Mouse (Mus musculus) fibroblast of lung, adult 2 months (primary cell): ENCODE results near the gene Pcgf1.
A peak's percentile ranks its signal among the peaks of the same experiment; 100 is the strongest.

Experiments used
- DNase-seq: peaks from one replicate; pipeline ENCODE4 v3.0.0-alpha.2; 2011; ENCODE audit warnings: low read depth

Gene Pcgf1

GRCm38 (mm10) chr6:83101688-83102556, 24.3 kb downstream of the Pcgf1 start:
- no peak for DNase-seq

DNA sequence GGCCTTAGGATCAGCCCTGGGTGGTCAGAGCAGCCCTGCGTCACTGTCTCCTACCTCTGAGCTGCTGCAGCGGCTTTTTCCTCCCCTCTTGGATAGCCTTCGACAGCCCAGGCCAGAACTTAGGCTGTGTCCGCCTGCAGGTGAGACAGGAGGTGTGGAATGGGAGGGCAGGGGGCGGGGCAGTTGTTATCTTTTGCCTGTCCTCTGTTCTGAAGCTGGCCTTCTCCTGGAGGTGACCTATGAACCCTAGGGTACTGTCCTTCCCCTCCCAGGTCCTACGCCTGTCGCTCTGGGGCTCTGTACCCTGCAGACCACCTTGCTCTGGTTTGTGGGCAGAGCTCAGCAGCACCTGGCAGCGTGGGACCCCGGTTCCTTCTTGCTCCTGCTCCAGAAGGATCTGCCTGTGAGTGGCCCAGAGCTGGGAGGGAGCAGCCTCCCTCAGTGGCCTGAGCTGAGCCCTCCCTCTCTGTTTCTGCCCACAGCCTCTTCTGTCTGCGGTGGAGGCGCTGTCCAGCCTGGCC, 25.5 kb downstream of the Pcgf1 start:
- no peak for DNase-seq

- no peak for DNase-seq
Observed at GRCm38 (mm10) chr6:83104158-83104557, 26.5 kb downstream of the Pcgf1 start.

DNA sequence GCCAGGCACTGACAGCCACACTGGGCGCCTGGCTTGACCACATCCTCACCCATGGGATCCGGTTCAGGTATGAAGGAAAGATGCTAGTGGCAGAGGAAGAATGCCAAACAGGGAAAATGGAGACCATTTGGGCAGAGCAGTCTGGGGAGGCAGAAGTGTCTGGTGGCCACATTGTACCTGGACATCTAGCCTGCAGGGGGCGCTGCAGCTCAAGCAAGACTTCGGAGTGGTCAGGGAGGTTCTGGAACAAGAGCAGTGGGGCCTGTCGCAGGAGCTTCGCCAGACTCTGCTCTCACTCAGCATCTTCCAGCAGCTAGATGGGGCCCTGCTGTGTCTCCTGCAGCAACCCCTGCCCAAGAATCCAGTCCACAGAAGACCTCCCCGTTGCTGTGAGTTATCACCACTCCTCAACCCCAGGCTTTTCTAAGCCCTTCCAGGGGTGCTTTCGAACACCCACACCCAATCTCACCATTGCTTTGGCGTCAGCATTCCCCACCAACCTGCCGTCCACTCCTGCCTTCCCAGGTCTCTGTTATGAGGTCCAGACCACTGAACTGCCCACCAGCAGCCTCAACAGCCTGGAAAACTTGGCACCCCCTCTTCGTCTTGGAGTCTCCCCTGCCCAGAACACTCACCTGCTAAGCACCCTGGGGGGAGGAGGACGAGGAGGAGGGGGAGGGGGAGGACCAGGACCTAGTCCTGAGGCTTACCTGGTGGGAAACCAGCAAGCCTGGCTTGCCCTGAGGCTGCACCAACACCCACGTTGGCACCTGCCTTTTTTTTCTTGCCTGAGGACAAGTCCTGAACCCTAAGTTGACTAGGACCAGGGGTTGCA, 30.1 kb downstream of the Pcgf1 start:
- no peak for DNase-seq

- no peak for DNase-seq
Observed at GRCm38 (mm10) chr6:83108762-83109668, 31.3 kb downstream of the Pcgf1 start, which contains the start of gene Mrpl53. TSS of gene Mrpl53 (plus strand) at chr6:83109040.

DNA sequence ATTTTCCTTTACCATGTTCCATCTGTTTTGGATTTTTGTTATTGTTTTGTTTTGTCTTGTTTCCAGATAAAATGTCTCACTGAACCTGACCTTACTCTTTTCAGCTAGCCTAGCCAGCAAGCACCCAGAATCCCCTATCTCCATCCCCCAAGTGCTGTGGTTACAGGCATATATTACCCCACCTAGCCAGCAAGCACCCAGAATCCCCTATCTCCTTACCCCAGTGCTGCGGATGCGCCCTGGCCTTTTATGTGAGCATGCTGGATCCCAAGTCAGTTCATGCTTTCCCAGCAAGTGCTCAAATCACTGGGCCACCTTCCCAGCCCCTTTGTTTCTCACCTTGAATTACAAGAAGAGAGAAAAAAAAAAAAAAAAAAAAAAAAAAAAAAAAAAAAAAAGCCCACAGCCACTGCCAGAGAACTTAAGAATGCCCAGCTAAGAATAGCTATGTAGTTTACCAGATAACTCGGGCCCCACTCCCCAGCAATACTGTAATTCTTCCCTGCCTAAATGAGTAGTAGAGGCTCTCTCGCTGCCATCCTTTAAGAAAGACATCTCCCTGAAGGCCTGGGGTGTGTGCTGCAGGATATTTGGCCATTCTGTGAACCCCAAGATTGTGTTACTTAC, 34.0 kb downstream of the Pcgf1 start:
- no peak for DNase-seq

DNA sequence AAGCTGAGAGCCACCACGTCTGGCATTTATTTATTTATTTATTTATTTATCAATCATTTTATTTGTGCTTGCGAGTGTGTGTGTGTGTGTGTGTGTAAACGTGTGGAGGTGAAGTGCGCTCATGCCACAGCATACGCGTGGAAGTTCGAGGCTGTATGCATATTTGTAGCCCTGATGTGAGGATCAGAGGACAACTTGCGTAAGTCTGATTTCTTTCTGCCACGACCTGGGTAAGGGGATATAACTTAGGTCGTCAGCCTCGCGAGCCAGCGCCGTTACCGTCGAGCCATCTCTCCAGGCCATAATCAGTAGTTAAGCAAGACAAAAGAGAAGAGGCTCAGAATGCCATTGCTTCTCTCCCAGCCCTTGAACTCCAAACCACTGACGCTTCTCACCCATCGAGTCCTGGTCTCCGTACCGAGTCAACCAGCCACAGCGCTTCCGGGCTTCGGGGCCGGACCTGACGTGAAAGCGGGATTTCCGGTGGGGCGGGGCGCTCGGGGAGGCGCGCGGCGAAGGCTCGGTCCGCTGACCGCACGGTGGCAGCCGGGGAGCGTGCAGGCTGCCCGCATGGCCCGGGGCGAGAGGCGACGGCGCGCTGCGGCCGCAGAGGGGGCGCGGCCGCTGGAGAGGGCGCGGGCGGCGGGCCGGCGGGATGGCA, 37.5 kb downstream of the Pcgf1 start, which contains the start of gene Mogs:
TSS of gene Mogs (plus strand) at position 486 of the 661 bp plus-strand sequence.
- DNase-seq: peak; percentile 56

DNA sequence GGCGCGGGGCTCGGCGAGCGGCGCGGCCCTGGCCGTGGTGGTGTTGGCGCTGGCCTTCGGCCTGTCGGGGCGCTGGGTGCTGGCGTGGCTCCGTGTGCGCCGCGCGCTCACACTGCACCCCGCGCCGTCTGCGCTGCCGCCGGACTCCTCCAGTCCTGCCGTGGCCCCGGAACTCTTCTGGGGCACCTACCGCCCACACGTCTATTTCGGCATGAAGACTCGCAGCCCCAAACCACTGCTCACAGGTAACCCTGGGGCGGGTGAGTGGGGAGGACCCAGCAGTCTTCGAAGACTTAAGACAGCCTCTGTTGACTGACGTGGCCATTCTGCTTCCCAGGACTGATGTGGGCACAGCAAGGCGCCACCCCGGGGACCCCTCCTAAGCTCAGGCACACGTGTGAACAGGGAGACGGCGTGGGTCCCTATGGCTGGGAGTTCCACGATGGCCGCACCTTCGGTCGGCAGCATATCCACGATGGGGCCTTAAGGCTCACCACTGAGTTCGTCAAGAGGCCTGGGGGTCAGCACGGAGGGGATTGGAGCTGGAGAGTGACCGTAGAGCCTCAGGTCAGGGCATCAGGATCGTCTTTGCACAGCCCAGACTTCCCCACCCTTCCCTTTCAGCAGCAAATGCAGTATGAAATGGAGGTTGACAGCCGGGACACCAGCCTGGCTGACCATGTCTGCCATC, 38.2 kb downstream of the Pcgf1 start:
- no peak for DNase-seq

DNA sequence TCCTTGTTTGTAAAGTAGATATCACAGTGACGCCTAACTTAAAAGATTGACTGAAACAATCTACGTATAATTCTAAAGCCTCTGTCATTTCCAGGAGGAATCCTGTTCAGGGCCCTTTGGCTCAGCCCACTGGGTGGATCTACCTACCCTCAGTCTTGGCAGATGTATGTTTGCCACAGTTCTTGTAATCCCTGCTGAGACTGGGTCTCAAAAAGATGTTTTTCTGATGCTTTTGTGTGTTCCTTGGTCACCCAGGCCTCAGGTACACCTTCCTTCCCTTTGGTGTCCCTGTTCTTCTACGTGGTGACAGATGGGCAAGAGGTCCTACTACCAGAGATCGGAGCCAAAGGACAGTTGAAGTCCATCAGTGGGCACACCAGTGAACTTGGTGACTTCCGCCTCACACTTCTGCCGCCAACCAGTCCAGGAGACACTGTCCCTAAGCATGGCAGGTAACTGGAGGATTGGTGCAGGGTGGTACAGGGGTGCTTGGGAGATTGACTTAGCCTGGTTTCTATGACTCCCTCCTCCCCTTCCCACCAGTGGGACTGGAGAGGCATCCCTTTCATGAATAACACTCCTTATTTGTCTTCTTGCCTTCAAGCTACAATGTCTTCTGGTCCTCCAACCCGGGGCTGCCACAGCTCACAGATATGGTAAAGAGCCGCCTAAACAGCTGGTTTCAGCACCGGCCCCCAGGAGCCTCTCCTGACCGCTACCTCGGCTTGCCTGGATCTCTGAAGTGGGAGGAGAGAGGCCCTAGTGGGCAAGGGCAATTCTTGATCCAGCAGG, 38.9 kb downstream of the Pcgf1 start:
- DNase-seq: no peak

DNA sequence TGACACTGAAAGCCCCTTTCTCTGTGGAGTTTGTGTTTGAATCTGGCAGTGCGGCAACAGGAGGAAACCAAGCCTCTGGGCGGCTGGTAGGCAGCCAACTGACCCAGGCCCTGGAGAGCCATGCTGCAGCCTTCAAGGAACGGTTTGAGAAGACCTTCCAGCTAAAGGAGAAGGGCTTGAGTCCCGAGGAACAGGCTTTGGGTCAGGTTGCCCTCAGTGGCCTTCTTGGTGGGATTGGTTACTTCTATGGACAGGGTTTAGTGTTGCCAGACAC, 39.4 kb downstream of the Pcgf1 start:
- no peak for DNase-seq

DNA sequence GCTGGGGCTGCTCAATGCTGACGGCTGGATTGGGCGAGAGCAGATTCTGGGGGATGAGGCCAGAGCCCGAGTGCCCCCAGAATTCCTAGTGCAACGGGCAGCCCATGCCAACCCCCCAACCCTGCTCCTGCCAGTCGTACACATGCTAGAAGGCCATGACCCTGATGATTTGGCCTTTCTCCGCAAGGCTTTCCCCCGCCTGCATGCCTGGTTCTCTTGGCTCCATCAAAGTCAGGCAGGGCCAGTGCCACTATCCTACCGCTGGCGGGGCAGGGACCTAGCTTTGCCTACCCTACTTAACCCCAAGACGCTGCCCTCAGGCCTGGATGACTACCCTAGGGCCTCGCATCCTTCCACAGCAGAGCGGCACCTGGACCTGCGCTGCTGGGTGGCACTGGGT, 39.9 kb downstream of the Pcgf1 start:
- no peak for DNase-seq

DNA sequence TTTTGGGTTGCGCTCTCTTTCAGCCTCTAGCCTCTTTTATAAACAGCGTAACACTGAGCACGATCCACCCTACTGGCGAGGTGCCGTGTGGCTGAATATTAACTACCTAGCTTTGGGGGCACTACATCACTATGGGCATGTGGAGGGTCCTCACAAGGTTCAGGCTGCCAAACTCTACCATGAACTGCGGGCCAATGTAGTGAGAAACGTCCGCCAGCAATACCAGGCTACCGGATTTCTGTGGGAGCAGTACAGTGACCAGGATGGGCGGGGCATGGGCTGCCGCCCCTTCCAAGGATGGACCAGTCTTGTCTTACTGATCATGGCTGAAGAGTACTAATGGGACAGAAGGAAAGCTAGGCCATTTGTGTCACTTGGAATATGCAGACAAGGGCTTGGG, 40.7 kb downstream of the Pcgf1 start:
- no peak for DNase-seq

DNA sequence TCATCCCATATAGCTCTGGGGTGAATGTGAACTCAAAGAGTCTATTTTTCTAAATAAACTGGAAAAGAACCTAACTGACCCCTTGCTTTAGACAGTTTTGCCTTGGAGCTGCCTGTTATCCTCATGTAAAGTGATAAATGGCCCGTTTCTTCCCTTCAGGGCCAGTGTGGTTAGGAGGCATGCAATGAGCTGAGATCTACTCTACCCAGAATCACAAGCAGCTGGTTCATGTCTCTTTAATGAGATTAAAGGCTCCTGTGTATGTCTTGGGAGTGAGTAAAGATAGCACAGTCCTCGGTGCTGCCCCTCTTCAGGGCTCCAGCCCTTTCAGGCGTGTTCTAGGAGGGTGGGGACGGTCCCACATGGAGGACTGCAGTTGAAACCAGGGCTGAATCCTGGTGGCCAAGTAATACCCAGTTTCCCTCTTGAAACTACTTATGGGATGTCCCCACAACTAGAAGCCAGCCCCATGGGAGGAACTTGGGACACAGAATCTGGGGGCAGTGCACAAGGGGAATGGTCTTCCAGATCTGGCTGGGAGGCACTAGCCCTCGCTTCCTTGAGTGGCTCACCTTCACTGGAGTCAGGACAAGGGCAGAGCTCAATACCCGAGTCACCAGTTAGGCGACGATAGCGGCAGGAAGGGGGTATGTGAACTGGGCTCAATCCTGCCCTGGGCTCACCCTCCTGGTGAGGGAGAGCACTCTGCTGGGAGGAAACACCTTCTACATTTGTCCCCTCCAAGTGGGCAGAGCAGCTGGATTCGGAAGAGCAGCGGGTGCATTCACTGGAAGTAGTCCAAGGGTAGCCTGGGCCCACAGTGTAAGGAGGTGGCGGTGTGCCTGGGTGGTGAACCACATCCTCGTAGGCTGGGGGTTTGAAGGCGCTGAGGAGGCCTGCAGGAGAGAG, 41.4 kb downstream of the Pcgf1 start:
- no peak for DNase-seq

DNA sequence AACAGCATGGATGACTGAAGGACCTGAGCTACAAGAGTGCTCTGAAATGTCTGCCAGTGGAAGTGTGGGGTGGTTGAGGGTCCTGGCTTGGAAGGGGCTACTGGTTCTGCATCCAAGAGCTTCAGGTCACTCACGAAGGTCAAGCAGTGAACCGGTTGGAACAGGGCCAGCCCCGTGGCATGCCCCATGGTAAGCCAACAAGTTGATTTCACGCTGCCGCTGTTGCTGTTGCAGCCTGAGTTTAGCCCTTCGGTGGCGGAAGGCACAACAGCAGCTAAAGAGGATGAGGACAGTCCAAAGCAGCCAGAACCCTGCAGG, 42.0 kb downstream of the Pcgf1 start:
- no peak for DNase-seq

DNA sequence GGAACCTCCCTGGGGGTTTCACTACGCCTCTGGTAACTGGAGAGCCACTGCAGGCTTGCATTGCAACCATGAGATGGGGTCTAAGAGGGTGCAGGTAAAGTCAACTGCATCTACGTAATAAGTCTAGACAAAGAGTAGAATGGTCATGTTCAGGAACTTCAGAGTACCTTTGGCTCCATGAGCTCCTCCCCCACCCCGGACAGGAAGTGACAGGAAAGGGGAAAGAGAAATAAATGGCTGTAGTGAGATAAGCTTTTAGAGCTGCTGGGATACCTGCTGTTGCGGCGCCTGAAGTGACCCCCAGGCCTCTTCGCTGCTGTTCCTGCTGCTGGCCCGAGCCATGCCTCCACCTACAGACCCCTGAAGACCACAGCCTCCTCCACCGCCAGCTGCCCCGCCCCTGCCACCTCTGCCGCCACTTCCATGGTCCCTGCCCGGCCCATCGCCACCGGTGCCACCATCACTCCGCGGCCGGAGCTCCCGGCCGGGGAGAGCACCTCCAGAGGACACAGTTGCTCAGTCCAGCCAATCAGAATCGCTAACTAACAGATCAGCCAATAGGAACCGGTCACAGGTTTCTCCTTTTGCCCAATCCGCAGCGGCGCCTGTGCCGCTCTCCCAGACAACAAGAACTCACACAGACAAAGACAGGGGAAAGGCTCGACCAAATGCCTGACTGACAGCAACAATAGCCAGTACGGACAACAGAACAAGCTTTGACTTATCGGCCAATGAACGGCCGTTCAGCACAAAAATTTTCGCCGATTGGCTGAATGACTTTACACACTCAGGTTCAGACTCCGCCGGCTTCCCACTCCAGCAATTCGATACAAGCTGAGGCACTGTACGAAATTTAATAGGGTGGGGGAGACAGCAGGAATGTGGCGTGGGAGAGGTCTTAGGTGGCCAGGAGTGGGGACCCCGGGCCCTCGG, 43.5 kb downstream of the Pcgf1 start, which contains the start of gene Wbp1:
TSS of gene Wbp1 (minus strand) at position 630 of the 933 bp plus-strand sequence.
- peak; percentile 100 for DNase-seq

GRCm38 (mm10) chr6:83121863-83122710, 44.4 kb downstream of the Pcgf1 start:
- no peak for DNase-seq
